Mouse (Mus musculus): ENCODE data around the gene Fam219b. TPM values are rescaled to one million over a fixed set of nuclear protein-coding genes. Genes with fewer than 3 reads are reported as not detected.

Fam219b gene
- total and polyA plus RNA-seq, 2 experiments from 2014 or later: 8.0 to 9.2 TPM

DNA sequence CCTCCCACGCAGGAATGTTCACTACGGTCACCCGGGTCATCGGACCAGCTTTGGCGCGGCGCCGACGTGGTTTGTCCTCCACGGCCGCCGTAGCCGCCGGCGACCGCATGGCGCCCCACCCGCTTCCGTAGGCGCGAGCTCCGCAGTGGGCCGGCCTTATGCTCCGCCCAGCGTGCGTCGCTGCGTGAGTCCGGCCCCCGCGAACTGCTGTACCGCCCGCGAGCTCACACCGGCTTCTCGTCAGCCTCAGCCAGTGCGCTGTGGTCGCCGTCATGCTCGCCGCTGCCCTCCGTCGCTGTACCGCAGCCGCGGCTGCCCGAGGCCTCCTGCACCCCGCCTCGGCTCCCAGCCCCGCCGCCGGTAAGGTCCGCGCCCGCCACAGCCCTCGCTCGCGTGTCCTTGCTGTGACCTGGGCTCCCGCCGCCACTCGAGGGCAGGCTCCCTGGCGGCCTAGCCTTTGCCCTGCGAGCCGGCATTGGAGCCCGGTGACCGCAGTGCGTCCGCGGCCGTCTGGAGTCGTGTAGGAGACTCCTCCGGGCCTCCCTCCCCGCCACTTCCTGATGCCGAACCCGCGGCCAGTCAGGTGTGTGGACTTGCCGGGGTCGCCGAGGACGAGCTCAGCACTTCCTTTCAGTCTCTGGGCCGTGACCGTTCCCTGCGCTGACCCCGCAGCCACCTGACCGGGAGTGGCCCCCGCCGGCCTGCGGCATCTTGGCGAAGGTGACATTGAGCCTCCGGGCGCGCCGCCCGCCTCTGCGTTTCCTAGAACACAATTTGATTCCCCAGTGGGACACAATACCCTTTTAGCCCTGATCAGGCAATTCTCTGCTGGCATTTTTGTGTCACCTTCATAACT lies 16.0 kb upstream of the Fam219b start, which contains the start of gene Cox5a:
TSS of gene Cox5a (plus strand) at position 219 of the 856 bp plus-strand sequence.
- Histone ChIP-seq H3K4me3 (ENCODE audit: low read depth, low read length) (peak within 1 kb of the TSS; percentile 100), H3K9me3 (replicated peaks; ENCODE audit: control insufficient read depth, low read length) (no peaks in the 10 kb centered on the region), H3K27me3 (ENCODE audit: control insufficient read depth, insufficient read depth, low read length) (no peaks in the 10 kb centered on the region), H3K4me1 (ENCODE audit: control insufficient read depth, insufficient read depth) (peaks cover 33% of the 10 kb centered on the region; the same call in 1 of the 2 replicates), H3K9ac (replicated peaks; ENCODE audit: low read depth, low read length) (peak within 1 kb of the TSS; percentile 100), H3K36me3 (replicated peaks; ENCODE audit: control insufficient read depth, insufficient read depth, low read length) (no peaks in the 10 kb centered on the region), H3K4me2 (ENCODE audit: low read depth, low read length) (peak within 1 kb of the TSS; percentile 60), H3K27ac (ENCODE audit: low read depth) (peak within 1 kb of the TSS; percentile 100)
- DNase-seq (ENCODE audit: low spot score) (peak; percentile 93), ATAC-seq (ENCODE audit: insufficient read depth, low read depth) (peak; percentile 97)
- TF ChIP-seq EP300 (IDR thresholded peaks at IDR 0.05; ENCODE audit: low read depth) (peak; percentile 92), CTCF (IDR thresholded peaks at IDR 0.05; ENCODE audit: low read depth) (peak; percentile 5; the same call in 1 of the 2 replicates)
- WGBS: under 1% methylated on average over 94 of the region's 95 CpGs

DNA sequence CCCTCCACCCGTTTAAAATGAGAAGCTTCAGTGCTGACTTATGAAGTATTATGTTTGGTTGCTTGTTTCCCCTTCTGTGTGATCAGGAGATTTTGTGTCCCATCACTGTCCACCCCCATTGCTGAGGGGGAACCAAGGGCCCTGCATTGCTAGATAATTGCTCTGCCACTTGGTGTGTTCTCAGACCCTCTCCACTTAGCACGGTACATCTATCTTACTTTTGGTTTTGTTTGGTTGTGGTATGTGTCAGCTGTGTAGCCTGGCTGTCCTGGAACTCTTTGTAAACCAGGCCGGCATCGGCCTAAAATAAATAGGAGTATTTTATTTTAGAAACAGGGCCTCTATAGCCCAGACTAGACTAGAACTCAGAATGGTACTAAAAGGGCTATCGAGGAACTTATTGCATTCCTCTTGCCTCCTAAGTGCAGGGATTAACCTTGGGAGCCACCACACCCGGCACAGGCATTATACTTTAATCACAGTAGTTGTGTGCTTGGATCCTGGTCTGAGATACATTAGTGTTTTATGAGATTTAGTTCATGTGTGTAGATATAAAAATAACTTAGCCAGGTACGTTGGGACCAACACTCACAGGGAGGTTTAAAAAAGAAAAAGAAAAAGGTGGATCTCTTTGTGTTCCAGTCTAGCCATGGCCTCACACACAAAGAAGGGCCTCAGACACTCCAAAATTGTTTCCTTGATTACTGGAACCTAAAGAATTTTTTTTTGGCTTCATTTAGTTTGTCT lies 15.0 kb upstream of the Fam219b start:
- no peak for TF ChIP-seq CTCF (IDR thresholded peaks at IDR 0.05; ENCODE audit: low read depth)
- no peak for TF ChIP-seq EP300 (IDR thresholded peaks at IDR 0.05; ENCODE audit: low read depth)
- DNase-seq (ENCODE audit: low spot score): no peak
- WGBS: 12% methylated on average over 7 of the region's 7 CpGs
- ATAC-seq (ENCODE audit: insufficient read depth, low read depth): no peak
- peak overlapping the region; percentile 100 for H3K27ac ChIP-seq (ENCODE audit: low read depth)
- no peaks in the 10 kb centered on the region for H3K27me3 ChIP-seq (ENCODE audit: control insufficient read depth, insufficient read depth, low read length)
- 0 out of 2 replicates have a peak, but pooled peaks cover 6% of the 10 kb centered on the region for H3K36me3 ChIP-seq (replicated peaks; ENCODE audit: control insufficient read depth, insufficient read depth, low read length)
- H3K4me2 ChIP-seq (ENCODE audit: low read depth, low read length): peak overlapping the region; percentile 60
- peak overlapping the region; percentile 100 for H3K4me3 ChIP-seq (ENCODE audit: low read depth, low read length)
- H3K9me3 ChIP-seq (replicated peaks; ENCODE audit: control insufficient read depth, low read length): no peaks in the 10 kb centered on the region
- H3K4me1 ChIP-seq (ENCODE audit: control insufficient read depth, insufficient read depth): peaks cover 38% of the 10 kb centered on the region; the same call in 1 of the 2 replicates
- H3K9ac ChIP-seq (replicated peaks; ENCODE audit: low read depth, low read length): peak overlapping the region; percentile 100

DNA sequence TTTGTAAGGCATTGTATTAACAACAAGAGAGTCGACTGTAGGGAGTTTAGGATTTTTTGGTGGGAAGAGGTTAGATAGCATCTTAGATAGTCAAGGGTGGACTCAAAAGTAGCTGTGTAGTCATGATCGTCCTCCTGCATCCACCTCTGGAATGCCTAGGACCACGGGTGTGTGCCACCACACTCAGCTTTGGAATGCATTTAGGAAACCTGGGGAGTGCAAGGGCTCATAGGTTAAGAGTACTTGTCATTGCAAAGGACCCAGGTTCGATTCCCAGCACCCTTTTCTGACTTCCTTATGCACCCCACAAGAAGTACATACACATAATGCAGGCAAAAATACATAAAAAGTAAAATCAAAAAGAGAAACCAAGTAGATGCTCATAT lies 14.5 kb upstream of the Fam219b start:
- Histone ChIP-seq H3K27ac (ENCODE audit: low read depth) (peak overlapping the region; percentile 100), H3K4me2 (ENCODE audit: low read depth, low read length) (peak overlapping the region; percentile 60), H3K4me1 (ENCODE audit: control insufficient read depth, insufficient read depth) (peaks cover 38% of the 10 kb centered on the region; the same call in 1 of the 2 replicates), H3K9me3 (replicated peaks; ENCODE audit: control insufficient read depth, low read length) (no peaks in the 10 kb centered on the region), H3K36me3 (replicated peaks; ENCODE audit: control insufficient read depth, insufficient read depth, low read length) (0 out of 2 replicates have a peak, but pooled peaks cover 6% of the 10 kb centered on the region), H3K9ac (replicated peaks; ENCODE audit: low read depth, low read length) (peak overlapping the region; percentile 100), H3K27me3 (ENCODE audit: control insufficient read depth, insufficient read depth, low read length) (no peaks in the 10 kb centered on the region), H3K4me3 (ENCODE audit: low read depth, low read length) (peak overlapping the region; percentile 100)
- 56% methylated on average over 4 of the region's 4 CpGs for WGBS
- ATAC-seq (ENCODE audit: insufficient read depth, low read depth): no peak
- TF ChIP-seq EP300 (IDR thresholded peaks at IDR 0.05; ENCODE audit: low read depth) (no peak), CTCF (IDR thresholded peaks at IDR 0.05; ENCODE audit: low read depth) (no peak)
- no peak for DNase-seq (ENCODE audit: low spot score)

DNA sequence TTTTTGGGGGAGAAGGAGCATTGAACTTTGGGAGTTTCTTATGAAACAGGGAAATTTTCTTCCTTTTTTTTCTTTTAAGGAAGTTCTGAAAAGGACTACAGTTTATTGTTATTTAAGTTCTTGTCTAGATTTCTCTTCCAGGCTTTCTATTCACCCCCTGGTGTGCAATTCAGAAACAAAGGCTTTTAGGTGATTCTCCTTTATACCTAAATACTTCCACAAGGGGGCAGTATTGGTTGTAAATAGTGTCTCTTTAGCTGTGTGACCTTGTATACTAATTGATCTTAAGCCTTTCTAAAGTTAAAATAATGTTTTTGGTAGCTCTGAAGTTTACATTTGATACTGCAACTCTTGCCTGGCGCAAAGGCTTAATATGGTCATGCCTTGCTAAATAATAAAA lies 13.6 kb upstream of the Fam219b start:
- WGBS: 74% methylated on average over 1 of the region's 1 CpGs
- 0 out of 2 replicates have a peak overlapping the region, but pooled peaks have one; percentile 13 for H3K4me3 ChIP-seq (ENCODE audit: low read depth, low read length)
- peak; percentile 62 for DNase-seq (ENCODE audit: low spot score)
- no peak for ATAC-seq (ENCODE audit: insufficient read depth, low read depth)
- peak overlapping the region; percentile 60 for H3K4me2 ChIP-seq (ENCODE audit: low read depth, low read length)
- 0 out of 2 replicates have a peak, but pooled peaks cover 6% of the 10 kb centered on the region for H3K36me3 ChIP-seq (replicated peaks; ENCODE audit: control insufficient read depth, insufficient read depth, low read length)
- no peak overlapping the region for H3K27ac ChIP-seq (ENCODE audit: low read depth)
- H3K4me1 ChIP-seq (ENCODE audit: control insufficient read depth, insufficient read depth): peaks cover 38% of the 10 kb centered on the region; the same call in 1 of the 2 replicates
- TF ChIP-seq EP300 (IDR thresholded peaks at IDR 0.05; ENCODE audit: low read depth): no peak
- peak; percentile 49 for TF ChIP-seq CTCF (IDR thresholded peaks at IDR 0.05; ENCODE audit: low read depth)
- H3K27me3 ChIP-seq (ENCODE audit: control insufficient read depth, insufficient read depth, low read length): no peaks in the 10 kb centered on the region
- no peak overlapping the region for H3K9ac ChIP-seq (replicated peaks; ENCODE audit: low read depth, low read length)
- no peaks in the 10 kb centered on the region for H3K9me3 ChIP-seq (replicated peaks; ENCODE audit: control insufficient read depth, low read length)

DNA sequence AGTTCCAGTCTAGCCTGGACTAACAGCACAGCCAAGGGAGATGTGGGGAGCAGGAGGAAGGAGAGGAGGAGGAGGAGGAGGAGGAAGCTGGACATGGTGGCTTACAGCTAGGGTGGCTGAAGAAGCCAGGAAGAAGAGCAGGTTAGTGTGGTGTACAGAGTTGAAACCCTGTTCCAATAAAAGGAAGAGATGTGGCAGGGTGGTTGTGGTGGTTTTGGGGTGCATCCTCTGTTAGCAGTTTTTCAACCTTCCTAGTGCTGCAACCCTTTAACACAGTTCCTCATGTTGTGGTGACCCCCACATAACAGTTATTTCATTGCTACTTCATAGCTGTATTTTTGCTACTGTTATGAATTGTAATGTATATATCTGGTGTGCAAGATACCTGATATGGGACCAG lies 12.9 kb upstream of the Fam219b start:
- no peak overlapping the region for H3K9ac ChIP-seq (replicated peaks; ENCODE audit: low read depth, low read length)
- H3K4me2 ChIP-seq (ENCODE audit: low read depth, low read length): peak overlapping the region; percentile 60
- ATAC-seq (ENCODE audit: insufficient read depth, low read depth) (no peak), DNase-seq (ENCODE audit: low spot score) (no peak)
- H3K36me3 ChIP-seq (replicated peaks; ENCODE audit: control insufficient read depth, insufficient read depth, low read length): peaks cover 11% of the 10 kb centered on the region; the same call in 1 of the 2 replicates
- H3K27ac ChIP-seq (ENCODE audit: low read depth): no peak overlapping the region
- peaks cover 38% of the 10 kb centered on the region; the same call in 1 of the 2 replicates for H3K4me1 ChIP-seq (ENCODE audit: control insufficient read depth, insufficient read depth)
- H3K9me3 ChIP-seq (replicated peaks; ENCODE audit: control insufficient read depth, low read length): no peaks in the 10 kb centered on the region
- TF ChIP-seq CTCF (IDR thresholded peaks at IDR 0.05; ENCODE audit: low read depth) (no peak), EP300 (IDR thresholded peaks at IDR 0.05; ENCODE audit: low read depth) (no peak)
- no peaks in the 10 kb centered on the region for H3K27me3 ChIP-seq (ENCODE audit: control insufficient read depth, insufficient read depth, low read length)
- H3K4me3 ChIP-seq (ENCODE audit: low read depth, low read length): 0 out of 2 replicates have a peak overlapping the region, but pooled peaks have one; percentile 13

All from heart, postnatal 0 days (tissue).